Mouse (Mus musculus) cerebellum, postnatal 14 days (tissue): ENCODE measurements around the gene Hdlbp.

Experiments used
- DNase-seq, 2 experiments: peaks; one replicate each; pipeline ENCODE4 v3.0.0; 2021; ENCODE audit warnings: mixed read lengths in 2 of 2

Gene Hdlbp

DNA sequence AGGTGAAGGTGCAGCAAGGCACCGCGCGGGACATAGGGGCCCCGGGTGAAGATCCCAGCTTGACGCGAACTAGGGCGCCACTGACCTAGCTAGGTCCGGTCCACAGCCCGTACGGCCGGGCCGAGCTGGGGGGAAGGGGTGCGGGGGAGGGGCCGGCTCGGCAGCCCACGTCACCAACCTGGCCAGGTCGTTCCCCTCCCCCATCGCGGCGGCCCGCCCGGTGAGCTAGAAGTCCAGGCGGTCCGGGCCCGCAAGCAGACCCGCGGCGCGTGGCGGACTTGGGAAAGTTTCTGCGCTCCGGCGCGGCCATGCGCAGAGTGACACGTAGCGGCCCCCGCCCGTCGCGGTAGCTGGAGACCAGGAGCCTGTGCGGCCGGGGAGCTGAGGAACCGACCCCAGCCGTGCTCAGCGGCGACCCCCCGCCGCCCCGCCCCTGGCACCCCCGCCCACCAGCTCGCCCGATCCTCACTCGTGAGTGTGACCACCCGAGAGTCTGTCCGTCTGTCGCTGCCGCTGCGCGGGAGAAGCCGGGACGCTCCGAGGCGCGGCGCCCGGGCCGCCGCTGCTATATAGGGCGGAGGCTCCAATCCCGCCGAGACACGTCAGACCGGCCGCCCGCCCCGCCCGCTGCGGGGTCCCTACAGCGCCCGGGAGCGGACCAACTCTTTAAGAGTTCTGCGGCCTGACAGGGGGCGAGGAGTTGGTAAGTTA lies 33.3 kb downstream of the Hdlbp start:
- peak; percentile 65 to 72 for DNase-seq

DNA sequence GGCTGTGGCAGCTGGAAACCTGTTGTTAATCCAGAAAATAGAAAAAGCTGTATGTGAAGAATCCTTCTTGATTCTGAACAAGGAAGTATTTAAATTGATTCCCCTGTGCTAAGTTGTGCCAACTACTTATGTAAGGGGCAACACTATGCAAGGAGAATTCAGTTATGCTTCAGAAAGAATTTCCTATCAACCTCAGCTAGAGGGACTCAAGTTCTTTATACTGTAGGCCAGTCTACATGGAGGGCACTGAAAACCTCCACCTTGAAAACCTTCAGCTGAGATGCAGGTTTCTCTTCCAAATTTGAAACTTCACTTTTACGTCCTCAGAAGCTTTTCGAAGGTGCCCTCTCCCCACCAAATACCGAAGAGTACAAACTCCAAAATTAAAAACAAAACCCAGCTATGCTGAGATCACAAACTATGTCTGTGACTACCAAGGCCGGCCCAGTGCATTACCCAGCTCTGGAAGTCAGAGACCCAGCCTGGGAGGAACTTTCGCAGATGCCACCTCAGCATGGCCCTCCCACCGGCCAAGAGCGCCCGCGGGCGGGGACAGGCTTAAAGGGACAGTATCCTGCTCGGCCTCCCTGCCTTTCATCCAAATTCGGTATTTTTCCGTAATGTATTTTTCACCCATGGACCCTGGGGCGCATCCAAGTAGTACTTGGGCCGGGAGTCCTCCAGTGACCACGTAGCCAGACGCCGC lies 34.1 kb downstream of the Hdlbp start:
- peak; percentile 78 to 82 for DNase-seq

DNA sequence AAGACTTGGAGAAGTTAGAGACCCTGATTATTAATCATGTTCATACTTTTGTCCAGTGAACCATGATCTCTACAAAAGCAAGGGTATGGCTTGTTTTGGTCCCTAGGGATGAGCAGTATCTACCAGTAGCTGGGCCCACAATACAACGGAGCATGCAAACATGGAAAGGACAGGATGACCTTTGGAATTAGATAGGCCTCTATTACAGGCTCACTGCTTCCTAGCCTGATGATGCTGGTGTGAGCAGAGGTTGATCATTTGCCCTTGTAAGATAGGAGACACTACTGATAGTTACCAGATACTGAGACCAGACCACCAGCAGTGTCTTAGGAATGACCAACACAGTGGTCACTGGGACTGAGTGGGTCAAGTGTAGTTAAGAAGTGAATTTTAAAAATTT lies 39.3 kb downstream of the Hdlbp start:
- no peak for DNase-seq

DNA sequence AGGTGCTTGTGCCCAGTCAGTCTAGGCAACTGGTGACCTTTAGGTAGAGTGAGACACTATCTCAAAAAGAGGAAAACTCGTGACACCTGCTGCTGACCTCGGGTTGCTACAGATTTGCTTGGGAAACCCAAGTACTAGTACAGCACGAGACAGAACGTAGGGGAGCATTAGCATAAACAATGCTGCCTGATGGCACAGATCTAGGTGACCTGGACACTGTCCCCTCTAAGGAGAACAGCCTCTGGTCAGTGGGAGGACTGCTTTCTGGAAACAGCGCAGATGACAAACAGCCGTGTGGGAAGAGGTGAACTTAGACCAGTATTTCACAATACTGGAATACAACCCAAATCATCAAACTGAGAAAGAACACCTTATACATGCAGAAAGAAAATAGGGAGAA lies 46.5 kb downstream of the Hdlbp start:
- no peak for DNase-seq

DNA sequence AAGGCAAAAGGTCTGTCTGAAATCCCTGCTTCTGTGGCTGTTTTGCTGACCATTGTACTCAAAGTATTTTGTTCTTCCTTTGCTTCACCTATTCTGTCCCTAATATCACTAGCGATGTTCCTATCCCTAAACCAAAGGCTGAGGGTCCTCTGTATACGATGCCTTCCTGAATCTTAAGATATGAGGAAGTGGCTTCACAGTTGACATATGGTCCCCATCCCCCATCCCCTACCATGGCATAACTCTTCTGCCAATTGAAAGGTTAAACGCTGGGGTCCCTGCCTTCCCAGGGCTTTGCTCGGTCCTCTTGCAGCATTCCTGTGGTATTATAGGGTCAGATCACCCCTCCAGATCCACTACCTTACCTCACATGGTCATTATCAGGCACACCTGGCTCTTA lies 75.2 kb downstream of the Hdlbp start:
- DNase-seq, result no peak

DNA sequence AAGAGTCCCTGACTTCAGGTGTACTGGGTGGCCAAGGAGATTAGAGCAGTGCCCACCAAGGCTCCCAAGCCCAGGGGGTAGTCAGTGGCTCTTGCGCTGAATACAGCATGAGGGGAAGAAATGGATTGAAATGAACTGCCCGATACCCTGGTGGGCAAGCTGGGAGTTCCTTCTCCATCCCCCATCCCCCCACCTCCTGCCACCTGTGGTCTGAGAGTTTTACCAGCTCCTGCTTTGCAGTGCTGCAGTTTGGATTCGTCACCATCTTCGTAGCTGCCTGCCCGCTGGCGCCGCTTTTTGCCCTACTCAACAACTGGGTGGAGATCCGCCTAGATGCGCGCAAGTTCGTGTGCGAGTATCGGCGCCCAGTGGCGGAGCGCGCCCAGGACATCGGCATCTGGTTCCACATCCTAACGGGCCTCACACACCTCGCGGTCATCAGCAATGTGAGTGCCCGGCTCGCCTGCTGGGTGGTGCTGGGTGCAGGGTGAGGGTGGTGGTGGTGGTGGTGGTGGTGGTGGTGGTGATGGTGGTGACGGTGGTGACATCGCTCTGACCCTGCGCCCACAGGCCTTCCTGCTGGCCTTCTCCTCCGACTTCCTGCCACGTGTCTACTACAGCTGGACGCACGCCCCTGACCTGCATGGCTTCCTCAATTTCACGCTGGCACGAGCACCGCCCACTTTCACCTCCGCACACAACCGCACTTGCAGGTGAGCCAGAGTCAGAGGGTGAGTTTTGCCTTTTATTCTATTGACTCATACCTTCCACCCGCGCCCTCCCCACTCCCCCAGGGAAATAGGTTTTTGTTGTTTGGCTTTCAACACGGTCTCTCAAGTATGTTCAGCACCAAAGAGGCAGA lies 77.2 kb downstream of the Hdlbp start:
- DNase-seq, result no peak

DNA sequence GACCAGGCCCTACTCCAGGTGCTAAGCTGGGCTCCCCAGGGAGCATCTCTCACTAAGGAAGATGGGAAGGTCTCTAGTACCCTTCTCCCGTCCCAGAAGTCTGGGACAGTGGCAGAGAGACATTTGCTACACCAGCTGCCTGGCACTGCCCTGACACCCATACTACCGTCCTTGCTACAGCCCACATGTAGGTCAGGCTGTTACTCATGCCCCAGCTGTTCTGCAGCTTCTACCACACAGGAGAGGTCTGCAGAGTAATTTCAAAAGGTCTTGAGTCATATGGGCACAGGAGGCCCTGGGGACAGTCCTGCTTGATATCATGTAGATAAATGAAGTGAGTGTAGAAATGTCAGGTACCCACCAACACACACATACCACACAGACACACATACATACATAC lies 89.7 kb downstream of the Hdlbp start:
- DNase-seq, result no peak

DNA sequence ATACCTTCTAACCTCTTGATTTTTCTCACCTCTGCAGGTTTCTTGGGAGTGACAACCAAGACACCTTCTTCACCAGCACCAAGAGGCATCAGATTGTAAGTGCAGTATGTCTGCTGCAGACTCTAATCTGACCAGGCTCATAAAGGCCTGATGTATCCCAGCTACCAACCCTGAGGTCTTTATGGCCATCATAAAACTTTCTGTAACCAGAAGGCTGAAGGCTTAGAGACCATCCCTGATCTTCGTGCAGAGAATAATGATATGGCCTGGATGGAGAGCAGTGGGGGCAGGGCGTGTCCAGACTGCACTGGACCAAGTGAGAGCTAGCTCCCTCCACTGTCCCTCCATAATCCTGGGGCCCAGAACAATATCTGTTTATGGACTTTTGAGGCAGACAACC lies 91.4 kb downstream of the Hdlbp start:
- DNase-seq, result no peak

DNA sequence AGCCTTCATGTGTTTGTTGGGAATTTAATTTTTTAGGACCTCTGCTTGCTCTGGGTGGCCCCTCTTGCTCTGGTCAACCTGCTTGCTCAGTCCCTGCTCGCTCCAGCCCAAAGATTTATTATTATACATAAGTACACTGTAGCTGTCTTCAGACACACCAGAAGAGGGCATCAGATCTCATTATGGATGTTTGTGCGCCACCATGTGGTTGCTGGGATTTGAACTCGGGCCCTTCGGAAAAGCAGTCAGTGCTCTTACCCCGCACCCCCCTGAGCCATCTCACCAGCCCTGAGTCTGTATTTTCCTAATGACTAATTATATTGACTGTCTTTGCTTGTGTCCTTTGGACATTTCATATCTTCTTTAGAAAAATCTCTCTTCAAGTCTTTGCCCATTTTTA lies 99.5 kb downstream of the Hdlbp start:
- DNase-seq, result no peak

DNA sequence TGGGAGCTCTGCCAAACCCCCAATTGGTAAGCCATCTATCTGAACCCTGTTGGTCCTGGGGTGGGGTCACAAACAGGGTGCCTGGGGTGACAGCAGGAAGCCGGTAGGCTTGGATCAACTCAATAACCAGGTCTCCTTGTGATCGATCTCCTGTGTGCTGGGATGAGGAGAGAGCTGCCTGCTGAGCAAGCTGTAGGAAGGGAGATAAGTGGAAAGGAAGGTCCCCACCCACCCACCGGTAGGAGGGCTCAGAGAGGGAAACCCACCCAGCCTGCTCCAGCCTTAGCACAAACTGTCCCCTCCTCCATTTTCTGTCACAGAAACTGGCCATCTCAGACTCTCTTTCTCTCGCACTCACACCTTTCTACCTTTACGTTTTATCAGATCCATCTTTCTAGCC lies 101.3 kb downstream of the Hdlbp start:
- no peak for DNase-seq

DNA sequence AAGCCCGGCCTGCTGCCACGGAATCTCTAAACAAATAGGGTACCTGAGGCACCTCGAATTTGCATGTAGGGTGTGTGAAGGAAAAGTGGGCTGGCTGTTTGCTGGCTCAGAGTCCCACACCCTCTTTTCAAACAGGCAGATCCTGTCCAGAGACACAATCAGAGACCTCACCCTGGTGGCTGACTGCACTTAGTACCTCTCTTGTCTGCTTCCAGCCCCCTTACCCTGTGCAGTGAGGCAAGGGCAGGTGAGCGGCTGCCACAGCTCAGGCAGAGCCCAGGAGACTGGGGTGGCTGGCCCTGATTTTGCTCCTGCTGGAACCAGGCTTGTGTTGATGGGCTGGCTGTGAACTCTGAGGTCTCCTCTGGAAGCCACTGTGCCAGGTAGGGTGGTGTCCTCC lies 105.0 kb downstream of the Hdlbp start, which contains the start of gene Ano7:
Gene Ano7 (plus strand): TSS at position 266 of the 400 bp plus-strand sequence.
- no peak for DNase-seq

DNA sequence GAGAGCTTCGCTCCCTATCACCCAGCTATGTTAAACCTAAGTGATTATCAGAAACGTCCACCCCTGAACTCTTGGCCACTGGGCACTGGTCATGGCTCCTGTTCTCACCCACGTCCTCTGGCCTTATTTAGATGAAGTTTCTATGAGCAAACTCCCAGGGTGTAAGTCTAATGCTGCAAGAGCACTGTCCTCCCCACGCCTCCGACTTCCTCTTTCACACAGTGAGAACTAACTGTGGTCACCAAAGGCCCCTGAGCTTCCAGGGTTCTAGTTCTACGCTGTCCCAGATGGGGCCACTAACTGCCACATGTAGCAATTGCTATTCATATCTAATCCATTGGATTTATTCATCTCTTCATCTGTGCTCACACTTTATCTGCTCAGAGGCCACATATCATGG lies 113.0 kb downstream of the Hdlbp start:
- no peak for DNase-seq

DNA sequence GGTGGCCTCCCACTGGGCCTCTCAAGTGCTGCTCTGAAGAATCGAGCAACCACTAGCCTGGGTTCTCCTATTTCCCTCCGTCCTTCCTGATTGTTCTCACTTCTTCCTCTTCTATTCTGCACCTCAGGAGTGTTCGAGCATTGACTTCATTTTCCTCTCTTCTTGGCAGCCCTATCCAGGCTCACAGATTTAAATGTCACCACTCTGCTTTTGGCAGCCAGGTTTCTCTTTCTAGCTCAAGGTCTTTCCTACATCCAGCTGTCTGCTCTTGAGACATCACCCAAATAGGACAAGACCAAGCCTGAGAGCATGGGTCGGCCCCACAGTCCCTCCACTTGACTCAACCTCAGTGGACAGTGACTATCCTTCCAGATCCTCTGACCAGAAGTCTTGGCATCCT lies 116.0 kb downstream of the Hdlbp start:
- no peak for DNase-seq
